Mouse (Mus musculus) spleen, adult 12 weeks (tissue): ENCODE data around the gene Pagr1b.
A peak's percentile ranks its signal among the peaks of the same experiment; 100 is the strongest.

Source experiments
- DNase-seq: peaks from one replicate; pipeline ENCODE4 v3.0.0; 2022; ENCODE audit warnings: low spot score

The Pagr1b gene

GRCm38 (mm10) chr7:126996449-126996848, 19.8 kb downstream of the Pagr1b start:
- DNase-seq: no peak

GRCm38 (mm10) chr7:126988816-126989215, 27.5 kb downstream of the Pagr1b start:
- DNase-seq: no peak

- no peak for DNase-seq
Measured at GRCm38 (mm10) chr7:126986319-126986718, 30.0 kb downstream of the Pagr1b start.

GRCm38 (mm10) chr7:126984667-126985444, 31.4 kb downstream of the Pagr1b start:
- DNase-seq: no peak

GRCm38 (mm10) chr7:126983113-126983512, 33.2 kb downstream of the Pagr1b start:
- DNase-seq: no peak

- DNase-seq: no peak
Measured at GRCm38 (mm10) chr7:126982054-126982453, 34.2 kb downstream of the Pagr1b start.

GRCm38 (mm10) chr7:126981601-126982000, 34.7 kb downstream of the Pagr1b start:
- no peak for DNase-seq

GRCm38 (mm10) chr7:126978841-126979240, 37.4 kb downstream of the Pagr1b start:
- DNase-seq: no peak

- DNase-seq: peak; percentile 15
Measured at GRCm38 (mm10) chr7:126976878-126977459, 39.3 kb downstream of the Pagr1b start.

GRCm38 (mm10) chr7:126975950-126976866, 40.1 kb downstream of the Pagr1b start, which contains the start of gene Cdiptos:
TSS of gene Cdiptos (minus strand) at chr7:126976098.
- DNase-seq: peak; percentile 91

GRCm38 (mm10) chr7:126975893-126975949, 40.6 kb downstream of the Pagr1b start, which contains the start of gene Cdipt:
TSS of gene Cdipt (plus strand) at chr7:126975914.
- DNase-seq: no peak

GRCm38 (mm10) chr7:126975493-126975892, 40.8 kb downstream of the Pagr1b start:
- no peak for DNase-seq

GRCm38 (mm10) chr7:126967361-126967760, 48.9 kb downstream of the Pagr1b start:
- no peak for DNase-seq

- no peak for DNase-seq
Measured at GRCm38 (mm10) chr7:126965568-126965967, 50.7 kb downstream of the Pagr1b start.

- no peak for DNase-seq
Measured at GRCm38 (mm10) chr7:126963548-126964286, 52.6 kb downstream of the Pagr1b start.

- DNase-seq: no peak
Measured at GRCm38 (mm10) chr7:126961965-126962364, 54.3 kb downstream of the Pagr1b start.

- no peak for DNase-seq
Measured at GRCm38 (mm10) chr7:126961095-126961494, 55.2 kb downstream of the Pagr1b start.

GRCm38 (mm10) chr7:126959780-126960179, 56.5 kb downstream of the Pagr1b start:
- DNase-seq: no peak

- DNase-seq: no peak
Measured at GRCm38 (mm10) chr7:126955125-126955524, 61.2 kb downstream of the Pagr1b start.

- DNase-seq: no peak
Measured at GRCm38 (mm10) chr7:126952646-126953045, 63.6 kb downstream of the Pagr1b start.

GRCm38 (mm10) chr7:126951741-126952140, 64.5 kb downstream of the Pagr1b start:
- no peak for DNase-seq
